Mouse (Mus musculus): ENCODE data around the gene Abhd13. TPM values are rescaled to one million over a fixed set of nuclear protein-coding genes. Genes with fewer than 3 reads are reported as not detected.

Gene Abhd13
- 19.3 TPM for polyA plus RNA-seq (2017; shearing (Covaris generic))

GRCm38 (mm10) chr8:9977573-9978314 is at the start of gene Abhd13, which contains the start of gene Lig4:
Abhd13 (plus strand) TSS chr8:9977707.
Lig4 (minus strand) TSS chr8:9977686.

GRCm38 (mm10) chr8:10006156-10006985 is 28.9 kb downstream of the Abhd13 start, which contains the start of gene Tnfsf13b:
Tnfsf13b (plus strand) TSS chr8:10006467.

Other genes starting within 250 kb of the Abhd13 start
- not detected for gene Fam155a, start 206.5 kb upstream of the Abhd13 start, polyA plus RNA-seq (2017; shearing (Covaris generic))
- gene Gm10217, start 113.5 kb upstream of the Abhd13 start, polyA plus RNA-seq (2017; shearing (Covaris generic)), result not detected
- gene Lig4, start within 50 bp of the Abhd13 start, polyA plus RNA-seq (2017; shearing (Covaris generic)), result 4.0 TPM
- 1.3 TPM for gene Tnfsf13b, start 28.8 kb downstream of the Abhd13 start, polyA plus RNA-seq (2017; shearing (Covaris generic))
- gene Myo16, start 176.2 kb downstream of the Abhd13 start, polyA plus RNA-seq (2017; shearing (Covaris generic)), result 0.06 TPM